8 mouse cellular contexts compared by ENCODE assay signal in the genomic region with DNA sequence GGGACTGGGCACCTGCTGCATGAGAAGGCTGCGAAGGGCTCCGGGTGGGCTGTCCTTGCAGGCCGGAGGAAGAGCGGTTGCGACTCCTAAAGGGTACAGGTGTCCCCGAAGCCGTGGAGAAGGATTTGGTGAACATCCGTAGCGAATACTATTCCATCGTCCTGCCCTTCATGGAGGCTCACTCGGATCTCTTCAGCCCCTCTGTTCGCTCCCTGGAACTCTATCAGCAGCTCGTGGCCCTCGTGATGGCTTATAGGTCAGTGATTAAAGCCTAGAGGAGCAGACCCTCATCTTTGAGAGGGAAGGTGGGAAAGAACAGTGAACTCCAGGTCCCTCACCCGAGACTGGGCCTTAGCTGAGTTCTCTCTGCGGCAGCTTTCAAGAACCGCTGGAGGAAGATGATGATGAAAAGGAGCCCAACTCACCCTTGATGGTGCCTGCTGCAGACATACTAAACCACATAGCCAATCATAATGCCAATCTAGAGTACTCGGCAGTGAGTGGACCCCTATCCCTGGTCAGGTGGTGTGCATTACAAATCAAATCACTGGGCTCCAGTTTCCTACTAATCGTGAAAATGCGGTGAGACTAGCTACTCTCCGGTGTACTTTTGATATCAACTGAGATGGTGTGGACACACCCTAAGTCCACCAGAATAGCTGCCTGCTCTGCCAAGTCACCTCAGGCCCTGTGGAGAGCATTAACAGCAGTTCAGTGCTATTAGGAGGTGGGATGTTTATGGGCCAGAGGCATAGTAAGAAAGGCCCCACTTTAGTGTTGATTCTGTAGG. TPM values are rescaled to one million over a fixed set of nuclear protein-coding genes. Genes with fewer than 3 reads are reported as not detected.
DNase-seq lines count a peak whose midpoint lies in the region; ATAC-seq and TF ChIP-seq lines count a peak whose summit lies in the region.

No protein-coding gene starts in this region.

- no peak for DNase-seq in cerebellum, adult 2 months
- DNase-seq in cerebellum, adult 18-20 months = no peak
- no peak for DNase-seq in neural tube, embryonic 11.5 days (ENCODE audit: low spot score)
- no peak for DNase-seq in neural tube, embryonic 10.5 days (ENCODE audit: extremely low spot score, low spot score)
- peak; percentile 62 for DNase-seq in intestine, embryonic 14.5 days (ENCODE audit: low spot score)
- DNase-seq in midbrain, postnatal 0 days (ENCODE audit: low spot score) = no peak
- DNase-seq in spleen, postnatal 4 days (ENCODE audit: low spot score in 2 of 2) = no peak
- DNase-seq in ovary, postnatal 36 days (ENCODE audit: low spot score) = no peak

- no peak for TF ChIP-seq CTCF in cerebellum, adult 2 months (IDR thresholded peaks at IDR 0.05; ENCODE audit: borderline replicate concordance, insufficient read depth, low read depth, low read length)
- no peak for TF ChIP-seq CTCF in midbrain, postnatal 0 days (IDR thresholded peaks at IDR 0.05)

- peaks cover 5% of the 10 kb centered on the region for H3K36me3 ChIP-seq in neural tube, embryonic 11.5 days (ENCODE audit: control insufficient read depth, insufficient read depth, low read length)
- H3K36me3 ChIP-seq in intestine, embryonic 14.5 days (ENCODE audit: control insufficient read depth, insufficient read depth, low read length) = peaks cover 46% of the 10 kb centered on the region
- H3K36me3 ChIP-seq in midbrain, postnatal 0 days (ENCODE audit: insufficient read depth, low read length) = peaks cover 38% of the 10 kb centered on the region

- no peak overlapping the region for H3K27ac ChIP-seq in cerebellum, adult 2 months (ENCODE audit: insufficient read depth, low read length)
- no peak overlapping the region for H3K27ac ChIP-seq in neural tube, embryonic 11.5 days (ENCODE audit: low read depth, low read length)
- no peak overlapping the region for H3K27ac ChIP-seq in intestine, embryonic 14.5 days (ENCODE audit: low read depth)
- peak overlapping the region; percentile 52; the same call in 1 of the 2 replicates for H3K27ac ChIP-seq in midbrain, postnatal 0 days (ENCODE audit: low read depth, low read length)

- 0 out of 2 replicates have a peak, but pooled peaks have one; percentile 13 for TF ChIP-seq POLR2A in cerebellum, adult 2 months (IDR thresholded peaks at IDR 0.05; ENCODE audit: borderline replicate concordance, insufficient read depth, low read length)

- peak overlapping the region; percentile 73 for H3K9ac ChIP-seq in neural tube, embryonic 11.5 days (ENCODE audit: low read length)
- H3K9ac ChIP-seq in intestine, embryonic 14.5 days (ENCODE audit: low read length) = peak overlapping the region; percentile 74
- H3K9ac ChIP-seq in midbrain, postnatal 0 days (replicated peaks; ENCODE audit: low read length, poor library complexity, severe bottlenecking) = peak overlapping the region; percentile 68

- no peaks in the 10 kb centered on the region for H3K4me1 ChIP-seq in cerebellum, adult 2 months (ENCODE audit: control insufficient read depth, insufficient read depth, low read length)
- peaks cover 13% of the 10 kb centered on the region for H3K4me1 ChIP-seq in neural tube, embryonic 11.5 days (ENCODE audit: control insufficient read depth, insufficient read depth, low read length)
- peaks cover 8% of the 10 kb centered on the region for H3K4me1 ChIP-seq in intestine, embryonic 14.5 days (replicated peaks; ENCODE audit: control insufficient read depth, insufficient read depth, low read length)
- H3K4me1 ChIP-seq in midbrain, postnatal 0 days (ENCODE audit: insufficient read depth, low read length) = peaks cover 3% of the 10 kb centered on the region; the same call in 1 of the 2 replicates

- peak overlapping the region; percentile 62 for H3K4me2 ChIP-seq in neural tube, embryonic 11.5 days (ENCODE audit: low read depth)
- peak overlapping the region; percentile 87 for H3K4me2 ChIP-seq in intestine, embryonic 14.5 days (ENCODE audit: low read length)
- H3K4me2 ChIP-seq in midbrain, postnatal 0 days (ENCODE audit: low read depth, low read length, poor library complexity, severe bottlenecking) = peak overlapping the region; percentile 95

- ATAC-seq in neural tube, embryonic 11.5 days (ENCODE audit: insufficient read depth, low FRiP score, low TSS enrichment) = no peak
- ATAC-seq in intestine, embryonic 14.5 days (replicated peaks; ENCODE audit: low FRiP score, low TSS enrichment, low read depth) = no peak
- 0 out of 2 replicates have a peak, but pooled peaks have one; percentile 6 for ATAC-seq in midbrain, postnatal 0 days (ENCODE audit: low FRiP score)

- no peaks in the 10 kb centered on the region for H3K27me3 ChIP-seq in cerebellum, adult 2 months (ENCODE audit: control insufficient read depth, insufficient read depth, low read length)
- no peaks in the 10 kb centered on the region for H3K27me3 ChIP-seq in neural tube, embryonic 11.5 days (ENCODE audit: control insufficient read depth, insufficient read depth, low read length)
- no peaks in the 10 kb centered on the region for H3K27me3 ChIP-seq in intestine, embryonic 14.5 days (replicated peaks; ENCODE audit: control insufficient read depth, insufficient read depth, low read length)
- no peaks in the 10 kb centered on the region for H3K27me3 ChIP-seq in midbrain, postnatal 0 days (ENCODE audit: insufficient read depth, low read length)

- 16% methylated on average over 21 of the region's 21 CpGs for WGBS in cerebellum, adult 2 months
- 19% methylated on average over 21 of the region's 21 CpGs for WGBS in neural tube, embryonic 11.5 days
- 21% methylated on average over 21 of the region's 21 CpGs for WGBS in intestine, embryonic 14.5 days
- 21% methylated on average over 21 of the region's 21 CpGs for WGBS in midbrain, postnatal 0 days

- H3K9me3 ChIP-seq in neural tube, embryonic 11.5 days (ENCODE audit: control insufficient read depth, low read length) = no peaks in the 10 kb centered on the region
- H3K9me3 ChIP-seq in intestine, embryonic 14.5 days (ENCODE audit: control insufficient read depth, low read length) = no peaks in the 10 kb centered on the region
- no peaks in the 10 kb centered on the region for H3K9me3 ChIP-seq in midbrain, postnatal 0 days (ENCODE audit: low read length)

- peak overlapping the region; percentile 53 for H3K4me3 ChIP-seq in cerebellum, adult 2 months (replicated peaks; ENCODE audit: insufficient read depth, low read depth, low read length)
- H3K4me3 ChIP-seq in neural tube, embryonic 11.5 days (ENCODE audit: low read depth, low read length) = peak overlapping the region; percentile 85
- H3K4me3 ChIP-seq in intestine, embryonic 14.5 days (ENCODE audit: low read depth, low read length) = peak overlapping the region; percentile 83
- H3K4me3 ChIP-seq in midbrain, postnatal 0 days (ENCODE audit: low read depth, low read length) = peak overlapping the region; percentile 79

RNA-seq across cellular contexts. Expression of gene Setd6, which starts 1.1 kb away (rescaled TPM):
- 26.7 and 27.8 TPM in 2 replicates for polyA plus RNA-seq in cerebellum, adult 2 months (2012; rRNA removed)
- polyA plus RNA-seq in neural tube, embryonic 11.5 days (2014; fragmentation: Nextera tagmentation; extraction: Ambion mirVana) = 19.3 and 20.2 TPM in 2 replicates
- polyA plus RNA-seq in intestine, embryonic 14.5 days (2014; fragmentation: Nextera tagmentation; extraction: Ambion mirVana) = 21.5 and 22.8 TPM in 2 replicates
- total RNA-seq in midbrain, postnatal 0 days (2014; rRNA removed) = 15.7 and 23.6 TPM in 2 replicates
- polyA plus RNA-seq in midbrain, postnatal 0 days (2015; fragmentation: Nextera tagmentation; extraction: Ambion mirVana) = 41.8 and 44.3 TPM in 2 replicates

RNA-seq across cellular contexts. Expression of gene Ndrg4, which starts 40.0 kb away (rescaled TPM):
- polyA plus RNA-seq in cerebellum, adult 2 months (2012; rRNA removed) = 1,847 and 1,940 TPM in 2 replicates
- 69.5 and 87.3 TPM in 2 replicates for polyA plus RNA-seq in neural tube, embryonic 11.5 days (2014; fragmentation: Nextera tagmentation; extraction: Ambion mirVana)
- 21.3 and 22.1 TPM in 2 replicates for polyA plus RNA-seq in intestine, embryonic 14.5 days (2014; fragmentation: Nextera tagmentation; extraction: Ambion mirVana)
- 814 and 937 TPM in 2 replicates for total RNA-seq in midbrain, postnatal 0 days (2014; rRNA removed)
- polyA plus RNA-seq in midbrain, postnatal 0 days (2015; fragmentation: Nextera tagmentation; extraction: Ambion mirVana) = 641 and 735 TPM in 2 replicates
